ENCODE assay signal across 11 mouse cellular contexts in genomic region chr7:132729093-132729831, GRCm38 (mm10).
DNase-seq lines count a peak whose midpoint lies in the region; ATAC-seq and TF ChIP-seq lines count a peak whose summit lies in the region.
"Had no signal": no experiment of that assay in that cellular context is flagged by ENCODE, and none has a peak within 500 bp of the region (broad histone marks: within the 10 kb centered on the region; RNA-seq: fewer than 3 reads in every experiment).

No protein-coding gene starts in this region.

- DNase-seq in kidney, adult 18-20 months = peak; percentile 62
- peak; percentile 21 for DNase-seq in embryonic facial prominence, embryonic 10.5 days (ENCODE audit: low spot score)
- DNase-seq in liver, embryonic 13.5 days = no peak
- no peak for DNase-seq in cerebellum, adult 2 months
- no peak for DNase-seq in heart, adult 8-10 months (ENCODE audit: low spot score)
- DNase-seq: thymus, postnatal 4 days had no signal

- no peak overlapping the region for H3K4me2 ChIP-seq in kidney, embryonic 16.5 days (replicated peaks; ENCODE audit: low read depth, low read length)
- H3K4me2 ChIP-seq in liver, embryonic 13.5 days = no peak overlapping the region
- H3K4me2 ChIP-seq in stomach, embryonic 16.5 days (ENCODE audit: low read depth, low read length) = no peak overlapping the region
- no peak overlapping the region for H3K4me2 ChIP-seq in hindbrain, embryonic 16.5 days (ENCODE audit: low read length)
- H3K4me2 ChIP-seq: embryonic facial prominence, embryonic 15.5 days; hindbrain, embryonic 13.5 days had no signal

- no peak overlapping the region for H3K9ac ChIP-seq in kidney, embryonic 16.5 days (replicated peaks; ENCODE audit: low read length)
- 0 out of 2 replicates have a peak overlapping the region, but pooled peaks have one; percentile 17 for H3K9ac ChIP-seq in liver, embryonic 13.5 days
- H3K9ac ChIP-seq in stomach, embryonic 16.5 days (ENCODE audit: low read length) = no peak overlapping the region
- no peak overlapping the region for H3K9ac ChIP-seq in hindbrain, embryonic 16.5 days (ENCODE audit: low read depth, low read length)
- H3K9ac ChIP-seq: embryonic facial prominence, embryonic 15.5 days; hindbrain, embryonic 13.5 days had no signal

- no peaks in the 10 kb centered on the region for H3K27me3 ChIP-seq in kidney, embryonic 16.5 days (ENCODE audit: insufficient read depth, low read length)
- no peaks in the 10 kb centered on the region for H3K27me3 ChIP-seq in embryonic facial prominence, embryonic 10.5 days (replicated peaks; ENCODE audit: low read depth, poor library complexity, severe bottlenecking)
- no peaks in the 10 kb centered on the region for H3K27me3 ChIP-seq in liver, embryonic 13.5 days
- H3K27me3 ChIP-seq in stomach, embryonic 16.5 days (ENCODE audit: control insufficient read depth, insufficient read depth, low read length) = no peaks in the 10 kb centered on the region
- no peaks in the 10 kb centered on the region for H3K27me3 ChIP-seq in cerebellum, adult 2 months (ENCODE audit: control insufficient read depth, insufficient read depth, low read length)
- no peaks in the 10 kb centered on the region for H3K27me3 ChIP-seq in hindbrain, embryonic 16.5 days (replicated peaks; ENCODE audit: control insufficient read depth, insufficient read depth, low read length)
- H3K27me3 ChIP-seq: embryonic facial prominence, embryonic 15.5 days; hindbrain, embryonic 13.5 days had no signal

- TF ChIP-seq POLR2A in cerebellum, adult 2 months (IDR thresholded peaks at IDR 0.05; ENCODE audit: borderline replicate concordance, insufficient read depth, low read length) = no peak

- TF ChIP-seq CTCF in cerebellum, adult 2 months (IDR thresholded peaks at IDR 0.05; ENCODE audit: borderline replicate concordance, insufficient read depth, low read depth, low read length) = no peak

- H3K4me1 ChIP-seq in kidney, embryonic 16.5 days (ENCODE audit: insufficient read depth, low read length) = peaks cover 11% of the 10 kb centered on the region; the same call in 1 of the 2 replicates
- H3K4me1 ChIP-seq in embryonic facial prominence, embryonic 10.5 days = peaks cover 61% of the 10 kb centered on the region
- peaks cover 74% of the 10 kb centered on the region for H3K4me1 ChIP-seq in liver, embryonic 13.5 days (replicated peaks)
- peaks cover 19% of the 10 kb centered on the region for H3K4me1 ChIP-seq in stomach, embryonic 16.5 days (ENCODE audit: control insufficient read depth, insufficient read depth, low read length)
- peaks cover 75% of the 10 kb centered on the region for H3K4me1 ChIP-seq in cerebellum, adult 2 months (ENCODE audit: control insufficient read depth, insufficient read depth, low read length)
- H3K4me1 ChIP-seq in hindbrain, embryonic 16.5 days (ENCODE audit: control insufficient read depth, insufficient read depth, low read depth, low read length) = peaks cover 44% of the 10 kb centered on the region

- no peak for ATAC-seq in kidney, embryonic 16.5 days (ENCODE audit: low FRiP score, low TSS enrichment)
- peak; percentile 74 for ATAC-seq in liver, embryonic 13.5 days (ENCODE audit: low read depth)
- peak; percentile 62 for ATAC-seq in stomach, embryonic 16.5 days (ENCODE audit: insufficient read depth, low FRiP score)
- ATAC-seq in hindbrain, embryonic 16.5 days = no peak

- no peaks in the 10 kb centered on the region for H3K36me3 ChIP-seq in kidney, embryonic 16.5 days (ENCODE audit: insufficient read depth, low read length)
- H3K36me3 ChIP-seq in embryonic facial prominence, embryonic 10.5 days (replicated peaks) = peaks cover 25% of the 10 kb centered on the region
- peaks cover 79% of the 10 kb centered on the region for H3K36me3 ChIP-seq in liver, embryonic 13.5 days
- H3K36me3 ChIP-seq in stomach, embryonic 16.5 days (ENCODE audit: control insufficient read depth, insufficient read depth, low read length) = no peaks in the 10 kb centered on the region
- H3K36me3 ChIP-seq in hindbrain, embryonic 16.5 days (ENCODE audit: control insufficient read depth, insufficient read depth, low read length) = no peaks in the 10 kb centered on the region
- H3K36me3 ChIP-seq: hindbrain, embryonic 13.5 days had no signal

- H3K4me3 ChIP-seq in kidney, embryonic 16.5 days (ENCODE audit: low read length) = no peak overlapping the region
- no peak overlapping the region for H3K4me3 ChIP-seq in embryonic facial prominence, embryonic 10.5 days
- no peak overlapping the region for H3K4me3 ChIP-seq in liver, embryonic 13.5 days (replicated peaks)
- no peak overlapping the region for H3K4me3 ChIP-seq in stomach, embryonic 16.5 days (replicated peaks; ENCODE audit: low read length)
- H3K4me3 ChIP-seq in cerebellum, adult 2 months (replicated peaks; ENCODE audit: insufficient read depth, low read depth, low read length) = no peak overlapping the region
- no peak overlapping the region for H3K4me3 ChIP-seq in hindbrain, embryonic 16.5 days (ENCODE audit: low read length)
- H3K4me3 ChIP-seq: embryonic facial prominence, embryonic 15.5 days; hindbrain, embryonic 13.5 days had no signal

- H3K9me3 ChIP-seq in kidney, embryonic 16.5 days (ENCODE audit: low read length) = no peaks in the 10 kb centered on the region
- no peaks in the 10 kb centered on the region for H3K9me3 ChIP-seq in embryonic facial prominence, embryonic 10.5 days
- no peaks in the 10 kb centered on the region for H3K9me3 ChIP-seq in liver, embryonic 13.5 days (replicated peaks)
- H3K9me3 ChIP-seq in stomach, embryonic 16.5 days (replicated peaks; ENCODE audit: control insufficient read depth, low read length) = no peaks in the 10 kb centered on the region
- H3K9me3 ChIP-seq in hindbrain, embryonic 16.5 days (ENCODE audit: control insufficient read depth, low read length) = no peaks in the 10 kb centered on the region
- H3K9me3 ChIP-seq: embryonic facial prominence, embryonic 15.5 days; hindbrain, embryonic 13.5 days had no signal

- no peak overlapping the region for H3K27ac ChIP-seq in kidney, embryonic 16.5 days (ENCODE audit: low read length)
- peak overlapping the region; percentile 71 for H3K27ac ChIP-seq in embryonic facial prominence, embryonic 10.5 days (replicated peaks)
- H3K27ac ChIP-seq in liver, embryonic 13.5 days = peak overlapping the region; percentile 70
- 0 out of 2 replicates have a peak overlapping the region, but pooled peaks have one; percentile 9 for H3K27ac ChIP-seq in stomach, embryonic 16.5 days (ENCODE audit: low read length)
- H3K27ac ChIP-seq in cerebellum, adult 2 months (ENCODE audit: insufficient read depth, low read length) = no peak overlapping the region
- H3K27ac ChIP-seq in hindbrain, embryonic 16.5 days (ENCODE audit: low read depth, low read length) = no peak overlapping the region
- H3K27ac ChIP-seq: embryonic facial prominence, embryonic 15.5 days; hindbrain, embryonic 13.5 days had no signal

- WGBS in kidney, embryonic 16.5 days = 68% methylated on average over 4 of the region's 4 CpGs
- 79% methylated on average over 4 of the region's 4 CpGs for WGBS in embryonic facial prominence, embryonic 10.5 days
- 67% methylated on average over 4 of the region's 4 CpGs for WGBS in liver, embryonic 13.5 days (ENCODE audit: insufficient replicate concordance)
- 62% methylated on average over 4 of the region's 4 CpGs for WGBS in stomach, embryonic 16.5 days
- WGBS in cerebellum, adult 2 months = 68% methylated on average over 4 of the region's 4 CpGs
- WGBS in hindbrain, embryonic 16.5 days = 74% methylated on average over 4 of the region's 4 CpGs

Comparison
In these comparisons a context has a peak if more than half of its experiments do, and no peak if none do; other contexts are left out.
1. DNase-seq: peak in kidney, adult 18-20 months (single experiment) and embryonic facial prominence, embryonic 10.5 days (single experiment); none in liver, embryonic 13.5 days (single experiment), cerebellum, adult 2 months (0 of 2) and heart, adult 8-10 months (single experiment).
2. ATAC-seq: peak in liver, embryonic 13.5 days (single experiment) and stomach, embryonic 16.5 days (single experiment); none in kidney, embryonic 16.5 days (single experiment) and hindbrain, embryonic 16.5 days (single experiment).
3. H3K27ac ChIP-seq: peak in embryonic facial prominence, embryonic 10.5 days (single experiment), liver, embryonic 13.5 days (single experiment) and stomach, embryonic 16.5 days (single experiment); none in kidney, embryonic 16.5 days (single experiment), cerebellum, adult 2 months (single experiment) and hindbrain, embryonic 16.5 days (single experiment).